Mouse (Mus musculus): ENCODE data around the gene Tfap2c. TPM values are rescaled to one million over a fixed set of nuclear protein-coding genes. Genes with fewer than 3 reads are reported as not detected.

Tfap2c gene
- not detected in 2 replicates for polyA plus RNA-seq (2012; rRNA removed)

DNA sequence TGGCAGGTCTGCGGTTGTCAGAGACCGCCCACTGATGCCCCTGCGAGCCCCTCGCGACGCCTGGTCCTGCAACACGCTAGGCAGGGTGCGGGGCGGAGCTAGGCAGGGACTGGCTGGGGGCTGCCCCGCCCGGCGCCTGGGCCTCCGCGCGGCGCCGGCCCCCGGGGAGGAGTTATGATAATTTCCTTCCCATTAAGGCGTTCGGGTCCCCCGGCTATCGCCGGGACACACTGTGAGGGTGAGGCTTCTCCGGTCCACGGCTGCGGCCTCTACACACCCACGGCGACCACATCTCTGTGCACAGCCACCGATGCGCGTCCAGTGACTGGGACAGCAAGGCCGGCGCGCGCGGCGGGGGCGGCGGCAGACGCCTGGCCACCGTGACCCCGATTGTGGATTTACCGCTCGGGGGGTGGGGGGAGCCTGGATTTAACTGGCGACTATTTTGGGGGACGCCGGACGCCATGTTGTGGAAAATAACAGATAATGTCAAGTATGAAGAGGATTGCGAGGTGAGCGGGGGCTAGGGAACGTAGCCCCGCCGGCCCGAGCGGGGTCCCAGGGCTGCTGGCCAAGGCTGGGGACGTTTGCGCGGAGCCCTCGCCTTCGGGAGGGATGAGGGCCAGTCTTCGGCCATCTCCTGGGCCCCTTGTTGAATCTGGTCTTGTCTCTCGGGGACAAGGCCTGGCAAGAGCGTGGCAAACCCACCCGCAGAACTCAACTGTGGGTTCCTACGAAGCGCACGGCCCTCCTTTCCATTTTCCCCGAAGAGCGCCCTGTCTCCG is at the start of gene Tfap2c:
Gene Tfap2c, plus strand, starts transcription at position 223 of the 785 bp plus-strand sequence.
- no peaks in the 10 kb centered on the region for H3K36me3 ChIP-seq (ENCODE audit: control insufficient read depth, insufficient read depth, low read length)
- peaks cover 13% of the 10 kb centered on the region; the same call in 1 of the 2 replicates for H3K4me1 ChIP-seq (ENCODE audit: control insufficient read depth, insufficient read depth, insufficient read length, low read length)
- no peak within 1 kb of the TSS for H3K27ac ChIP-seq (ENCODE audit: insufficient read depth, low read depth, low read length)
- TF ChIP-seq POLR2A (IDR thresholded peaks at IDR 0.05; ENCODE audit: low read depth, low read length) (no peak), CTCF (IDR thresholded peaks at IDR 0.05; ENCODE audit: extremely low read depth, insufficient read length, insufficient replicate concordance, low read depth, low read length) (no peak)
- H3K4me3 ChIP-seq (ENCODE audit: low read depth, low read length): peak within 1 kb of the TSS; percentile 25
- H3K27me3 ChIP-seq (ENCODE audit: control insufficient read depth, insufficient read depth, low read length): peaks cover 77% of the 10 kb centered on the region
- WGBS: 2% methylated on average over 68 of the region's 70 CpGs

DNA sequence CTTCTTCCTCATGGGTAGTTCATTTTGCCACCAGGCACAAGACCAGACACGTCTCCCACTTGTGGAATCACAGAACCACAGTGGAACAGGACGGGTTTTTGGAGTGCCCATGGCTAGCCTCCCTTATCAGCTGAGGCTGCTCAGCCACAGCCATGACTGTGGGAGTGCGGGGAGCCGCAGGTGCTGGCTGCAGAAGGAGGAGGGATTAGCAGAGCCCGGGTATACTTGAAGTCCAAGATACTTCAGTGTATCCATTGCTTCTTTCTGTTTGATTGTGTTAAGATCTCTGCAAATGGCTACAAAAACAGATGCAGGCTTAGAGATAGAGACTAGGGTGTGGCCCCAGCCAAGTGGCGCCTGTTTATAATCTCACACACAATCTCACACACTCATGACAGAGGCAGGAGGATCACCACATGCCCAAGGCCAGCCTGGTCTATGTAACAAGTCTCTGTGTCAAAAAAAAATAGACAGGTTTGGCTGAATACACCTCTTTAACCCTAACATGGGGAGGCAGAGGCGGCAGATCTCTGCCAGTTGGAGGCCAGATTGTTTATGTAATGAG is 48.6 kb upstream of the Tfap2c start:
- Histone ChIP-seq H3K27ac (ENCODE audit: insufficient read depth, low read depth, low read length) (no peak overlapping the region), H3K36me3 (ENCODE audit: control insufficient read depth, insufficient read depth, low read length) (no peaks in the 10 kb centered on the region), H3K4me1 (ENCODE audit: control insufficient read depth, insufficient read depth, insufficient read length, low read length) (no peaks in the 10 kb centered on the region), H3K4me3 (ENCODE audit: low read depth, low read length) (no peak overlapping the region), H3K27me3 (ENCODE audit: control insufficient read depth, insufficient read depth, low read length) (no peaks in the 10 kb centered on the region)
- 29% methylated on average over 7 of the region's 7 CpGs for WGBS
- TF ChIP-seq POLR2A (IDR thresholded peaks at IDR 0.05; ENCODE audit: low read depth, low read length) (no peak), CTCF (IDR thresholded peaks at IDR 0.05; ENCODE audit: extremely low read depth, insufficient read length, insufficient replicate concordance, low read depth, low read length) (no peak)

DNA sequence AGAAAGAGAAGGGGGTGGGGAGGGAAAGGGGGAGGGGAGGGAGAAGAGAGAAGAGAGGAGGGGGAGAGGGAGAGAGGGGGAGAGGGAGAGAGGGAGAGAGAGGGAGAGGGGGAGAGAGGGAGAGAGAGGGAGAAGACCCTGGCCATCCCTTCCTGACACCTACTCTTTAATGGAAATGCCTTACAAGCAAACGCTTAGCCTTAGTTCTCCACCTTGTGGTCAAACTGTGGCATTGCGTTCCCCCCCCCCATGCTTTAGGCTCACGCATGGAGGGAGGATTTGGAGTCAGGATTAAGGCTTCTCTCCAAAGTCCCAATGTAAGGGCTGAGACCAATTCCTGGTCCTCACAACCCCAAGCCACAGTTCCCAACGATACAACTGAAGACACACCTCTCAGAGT is 48.1 kb upstream of the Tfap2c start:
- 4% methylated on average over 4 of the region's 4 CpGs for WGBS
- H3K36me3 ChIP-seq (ENCODE audit: control insufficient read depth, insufficient read depth, low read length): no peaks in the 10 kb centered on the region
- H3K4me1 ChIP-seq (ENCODE audit: control insufficient read depth, insufficient read depth, insufficient read length, low read length): no peaks in the 10 kb centered on the region
- H3K4me3 ChIP-seq (ENCODE audit: low read depth, low read length): no peak overlapping the region
- TF ChIP-seq CTCF (IDR thresholded peaks at IDR 0.05; ENCODE audit: extremely low read depth, insufficient read length, insufficient replicate concordance, low read depth, low read length): peak; percentile 57; the same call in 1 of the 2 replicates
- no peak for TF ChIP-seq POLR2A (IDR thresholded peaks at IDR 0.05; ENCODE audit: low read depth, low read length)
- no peak overlapping the region for H3K27ac ChIP-seq (ENCODE audit: insufficient read depth, low read depth, low read length)
- H3K27me3 ChIP-seq (ENCODE audit: control insufficient read depth, insufficient read depth, low read length): no peaks in the 10 kb centered on the region

DNA sequence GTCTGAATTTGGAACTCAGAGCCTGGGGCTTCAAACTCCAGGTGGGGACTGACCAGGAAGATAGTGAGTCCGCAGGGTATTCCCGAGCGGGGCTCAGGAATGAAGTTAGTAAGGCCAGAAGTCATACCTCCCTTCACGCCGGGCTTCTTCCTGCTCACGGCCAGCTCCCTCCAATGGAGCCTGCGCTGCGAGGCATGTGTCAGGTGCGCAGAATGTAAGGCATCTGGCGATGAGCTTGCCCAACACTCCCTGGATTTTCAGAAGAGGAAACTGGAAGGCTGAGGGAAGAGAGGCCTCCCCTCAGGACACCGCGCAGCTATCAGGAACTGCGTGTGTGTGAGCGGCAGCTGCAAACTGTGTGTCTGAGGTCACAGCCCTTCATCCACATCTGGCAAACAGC is 47.2 kb upstream of the Tfap2c start:
- H3K27me3 ChIP-seq (ENCODE audit: control insufficient read depth, insufficient read depth, low read length): no peaks in the 10 kb centered on the region
- H3K36me3 ChIP-seq (ENCODE audit: control insufficient read depth, insufficient read depth, low read length): no peaks in the 10 kb centered on the region
- no peak overlapping the region for H3K4me3 ChIP-seq (ENCODE audit: low read depth, low read length)
- TF ChIP-seq POLR2A (IDR thresholded peaks at IDR 0.05; ENCODE audit: low read depth, low read length) (no peak), CTCF (IDR thresholded peaks at IDR 0.05; ENCODE audit: extremely low read depth, insufficient read length, insufficient replicate concordance, low read depth, low read length) (no peak)
- H3K4me1 ChIP-seq (ENCODE audit: control insufficient read depth, insufficient read depth, insufficient read length, low read length): no peaks in the 10 kb centered on the region
- 67% methylated on average over 14 of the region's 14 CpGs for WGBS
- no peak overlapping the region for H3K27ac ChIP-seq (ENCODE audit: insufficient read depth, low read depth, low read length)

DNA sequence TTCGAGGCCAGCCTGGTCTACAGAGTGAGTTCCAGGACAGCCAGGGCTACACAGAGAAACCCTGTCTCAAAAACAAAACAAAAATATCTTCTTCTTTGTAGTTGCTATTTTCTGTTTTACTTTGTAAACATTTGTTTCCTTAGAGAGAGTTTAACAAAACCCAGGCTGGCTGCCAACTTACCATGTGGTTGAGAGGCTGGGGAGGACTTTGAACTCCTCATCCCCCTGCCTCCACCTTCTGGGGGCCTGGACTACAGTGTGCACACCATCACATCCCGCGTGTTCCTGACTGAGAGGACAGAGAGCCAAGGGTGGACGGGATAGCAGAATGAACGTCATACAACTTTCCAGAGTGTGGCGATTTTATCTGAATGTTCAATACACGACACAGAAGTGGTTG is 43.3 kb upstream of the Tfap2c start:
- H3K27me3 ChIP-seq (ENCODE audit: control insufficient read depth, insufficient read depth, low read length): no peaks in the 10 kb centered on the region
- TF ChIP-seq CTCF (IDR thresholded peaks at IDR 0.05; ENCODE audit: extremely low read depth, insufficient read length, insufficient replicate concordance, low read depth, low read length) (no peak), POLR2A (IDR thresholded peaks at IDR 0.05; ENCODE audit: low read depth, low read length) (no peak)
- no peak overlapping the region for H3K4me3 ChIP-seq (ENCODE audit: low read depth, low read length)
- H3K27ac ChIP-seq (ENCODE audit: insufficient read depth, low read depth, low read length): no peak overlapping the region
- no peaks in the 10 kb centered on the region for H3K36me3 ChIP-seq (ENCODE audit: control insufficient read depth, insufficient read depth, low read length)
- WGBS: 66% methylated on average over 7 of the region's 7 CpGs
- H3K4me1 ChIP-seq (ENCODE audit: control insufficient read depth, insufficient read depth, insufficient read length, low read length): no peaks in the 10 kb centered on the region

DNA sequence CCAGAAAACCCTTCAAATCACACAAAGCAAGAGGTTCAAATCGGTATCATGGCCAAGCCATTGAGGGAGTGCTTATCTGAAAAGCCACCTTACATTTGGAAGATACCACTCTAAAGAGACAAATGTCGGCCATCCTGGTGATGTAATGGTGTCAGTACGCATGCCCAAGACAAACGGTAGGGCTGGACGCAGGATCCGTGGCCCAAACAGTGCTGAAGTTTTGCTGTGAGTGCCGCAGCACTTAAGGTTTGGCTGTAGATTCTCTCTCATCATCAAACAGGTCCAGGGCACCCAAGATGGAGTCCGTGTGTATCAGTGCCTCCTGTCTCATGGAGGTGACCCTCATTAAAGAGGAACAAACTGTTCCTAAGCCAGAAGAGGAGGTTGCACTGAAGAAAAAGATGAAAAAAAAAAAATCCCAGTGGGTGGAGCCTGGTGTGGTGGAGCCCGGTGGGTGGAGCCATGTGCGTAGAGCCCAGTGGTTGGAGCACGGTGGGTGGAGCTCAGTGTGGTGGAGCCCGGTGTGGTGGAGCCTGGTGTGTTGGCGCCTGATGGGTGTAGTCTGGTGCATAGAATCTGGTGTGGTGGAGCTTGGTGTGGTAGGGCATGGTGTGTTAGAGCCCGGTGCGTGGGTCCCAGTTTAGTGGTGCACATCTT is 39.2 kb upstream of the Tfap2c start:
- Histone ChIP-seq H3K4me1 (ENCODE audit: control insufficient read depth, insufficient read depth, insufficient read length, low read length) (no peaks in the 10 kb centered on the region), H3K36me3 (ENCODE audit: control insufficient read depth, insufficient read depth, low read length) (no peaks in the 10 kb centered on the region), H3K27me3 (ENCODE audit: control insufficient read depth, insufficient read depth, low read length) (no peaks in the 10 kb centered on the region), H3K4me3 (ENCODE audit: low read depth, low read length) (no peak overlapping the region), H3K27ac (ENCODE audit: insufficient read depth, low read depth, low read length) (no peak overlapping the region)
- 89% methylated on average over 15 of the region's 15 CpGs for WGBS
- TF ChIP-seq POLR2A (IDR thresholded peaks at IDR 0.05; ENCODE audit: low read depth, low read length): no peak
- TF ChIP-seq CTCF (IDR thresholded peaks at IDR 0.05; ENCODE audit: extremely low read depth, insufficient read length, insufficient replicate concordance, low read depth, low read length): no peak

DNA sequence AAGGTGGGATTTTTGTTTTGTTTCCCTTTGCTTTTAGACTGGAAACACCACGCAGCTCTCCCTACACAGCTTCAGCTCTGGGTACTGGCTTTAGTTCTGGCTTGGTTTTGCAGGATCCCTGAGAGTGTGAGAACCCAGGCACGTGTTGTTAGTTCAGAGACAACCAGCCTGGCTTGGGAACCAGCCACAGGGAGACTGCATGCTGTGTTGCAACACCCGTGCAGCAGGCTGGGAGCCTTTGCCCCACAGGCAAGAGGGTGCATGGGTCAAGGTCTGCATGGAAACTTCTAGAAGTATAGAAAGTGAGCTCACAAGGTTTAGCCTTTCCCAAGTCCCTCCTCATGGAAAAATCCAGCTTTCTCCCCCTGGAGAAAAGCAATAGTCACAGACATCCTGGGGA is 38.5 kb upstream of the Tfap2c start:
- no peaks in the 10 kb centered on the region for H3K27me3 ChIP-seq (ENCODE audit: control insufficient read depth, insufficient read depth, low read length)
- WGBS: 37% methylated on average over 3 of the region's 3 CpGs

More for the DNA sequence above, 38.5 kb upstream of the Tfap2c start:
- Histone ChIP-seq H3K4me1 (ENCODE audit: control insufficient read depth, insufficient read depth, insufficient read length, low read length) (no peaks in the 10 kb centered on the region), H3K4me3 (ENCODE audit: low read depth, low read length) (no peak overlapping the region), H3K27ac (ENCODE audit: insufficient read depth, low read depth, low read length) (no peak overlapping the region), H3K36me3 (ENCODE audit: control insufficient read depth, insufficient read depth, low read length) (no peaks in the 10 kb centered on the region)
- TF ChIP-seq POLR2A (IDR thresholded peaks at IDR 0.05; ENCODE audit: low read depth, low read length): no peak
- TF ChIP-seq CTCF (IDR thresholded peaks at IDR 0.05; ENCODE audit: extremely low read depth, insufficient read length, insufficient replicate concordance, low read depth, low read length): no peak

All from small intestine, adult 2 months (tissue).